Mouse (Mus musculus): ENCODE results near the gene Bpifc. TPM values are rescaled to one million over a fixed set of nuclear protein-coding genes. Genes with fewer than 3 reads are reported as not detected.

Gene Bpifc
- polyA plus RNA-seq, 1 experiment from 2014 or later: 3.0 TPM

DNA sequence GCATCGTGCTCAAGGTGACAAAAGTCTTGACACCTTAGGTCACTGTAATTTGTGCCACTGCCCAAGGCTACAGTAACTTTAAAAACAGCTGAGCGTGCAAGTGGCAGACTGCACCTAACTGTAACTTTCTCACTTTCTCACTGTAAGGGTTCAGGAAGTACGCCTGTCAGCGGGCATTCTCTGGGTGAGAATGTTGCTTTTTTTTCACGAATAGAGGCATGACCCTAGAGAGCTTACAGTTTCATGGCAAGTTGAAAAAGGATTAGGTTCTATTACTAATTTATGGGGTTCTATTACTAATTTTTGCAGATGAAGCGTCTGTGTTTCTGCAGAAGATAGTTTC is 10.8 kb upstream of the Bpifc start:
- H3K9me3 ChIP-seq (replicated peaks; ENCODE audit: control insufficient read depth, low read length): no peaks in the 10 kb centered on the region
- H3K36me3 ChIP-seq (ENCODE audit: control insufficient read depth, insufficient read depth, low read length): no peaks in the 10 kb centered on the region
- 3% methylated on average over 6 of the region's 6 CpGs for WGBS
- peak overlapping the region; percentile 95 for H3K4me3 ChIP-seq (replicated peaks; ENCODE audit: low read length)
- no peak for ATAC-seq (ENCODE audit: insufficient read depth, low FRiP score)
- H3K9ac ChIP-seq (ENCODE audit: low read length): peak overlapping the region; percentile 94
- peak overlapping the region; percentile 95 for H3K27ac ChIP-seq (ENCODE audit: low read length)
- no peaks in the 10 kb centered on the region for H3K27me3 ChIP-seq (ENCODE audit: control insufficient read depth, insufficient read depth, low read length)
- peaks cover 2% of the 10 kb centered on the region; the same call in 1 of the 2 replicates for H3K4me1 ChIP-seq (ENCODE audit: control insufficient read depth, insufficient read depth, low read length)
- peak overlapping the region; percentile 68 for H3K4me2 ChIP-seq (ENCODE audit: low read depth, low read length)

DNA sequence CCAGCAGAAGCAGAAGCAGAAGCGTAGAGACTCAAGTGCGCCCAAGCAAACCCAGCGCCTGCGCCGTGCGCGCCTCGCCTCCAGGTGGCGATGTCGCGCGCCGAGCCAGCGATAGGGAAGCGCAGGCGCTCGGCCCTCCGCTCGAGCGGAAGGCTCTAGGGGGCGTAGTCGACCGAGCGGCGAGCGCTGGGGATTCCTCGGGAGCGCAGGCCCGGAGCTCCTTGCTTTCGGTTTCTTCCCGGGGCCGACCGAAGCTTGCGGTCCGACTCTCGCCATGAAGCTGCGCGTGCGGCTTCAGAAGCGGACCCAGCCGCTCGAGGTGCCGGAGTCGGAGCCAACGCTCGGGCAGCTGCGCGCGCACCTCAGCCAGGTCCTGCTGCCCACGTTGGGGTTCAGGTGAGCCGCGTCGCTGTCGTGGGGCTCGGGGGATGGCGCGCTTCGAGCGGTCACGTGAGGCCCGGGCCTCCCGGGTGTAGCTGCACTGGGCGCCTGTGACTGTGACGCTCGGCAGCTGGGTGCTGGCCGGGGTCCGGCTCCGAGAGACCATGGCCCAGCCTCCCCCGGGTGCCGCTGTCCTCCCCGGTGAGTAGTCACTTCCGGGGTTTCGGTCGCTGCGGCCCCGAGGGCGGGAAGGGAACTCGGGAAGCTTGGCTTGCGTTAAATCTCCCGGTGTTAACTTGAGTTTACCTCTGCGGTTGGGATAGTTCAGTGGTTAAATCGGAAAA is 10.2 kb upstream of the Bpifc start, which contains the start of gene Fbxo7:
Gene Fbxo7 (plus strand): TSS at position 224 of the 725 bp plus-strand sequence.
- H3K9me3 ChIP-seq (replicated peaks; ENCODE audit: control insufficient read depth, low read length): no peaks in the 10 kb centered on the region
- H3K4me2 ChIP-seq (ENCODE audit: low read depth, low read length): peak within 1 kb of the TSS; percentile 68
- H3K4me1 ChIP-seq (ENCODE audit: control insufficient read depth, insufficient read depth, low read length): peaks cover 2% of the 10 kb centered on the region; the same call in 1 of the 2 replicates
- H3K9ac ChIP-seq (ENCODE audit: low read length): peak within 1 kb of the TSS; percentile 94
- peak within 1 kb of the TSS; percentile 95 for H3K4me3 ChIP-seq (replicated peaks; ENCODE audit: low read length)
- no peaks in the 10 kb centered on the region for H3K27me3 ChIP-seq (ENCODE audit: control insufficient read depth, insufficient read depth, low read length)
- H3K36me3 ChIP-seq (ENCODE audit: control insufficient read depth, insufficient read depth, low read length): no peaks in the 10 kb centered on the region
- WGBS: under 1% methylated on average over 82 of the region's 82 CpGs
- H3K27ac ChIP-seq (ENCODE audit: low read length): peak within 1 kb of the TSS; percentile 95
- ATAC-seq (ENCODE audit: insufficient read depth, low FRiP score): peak; percentile 95

DNA sequence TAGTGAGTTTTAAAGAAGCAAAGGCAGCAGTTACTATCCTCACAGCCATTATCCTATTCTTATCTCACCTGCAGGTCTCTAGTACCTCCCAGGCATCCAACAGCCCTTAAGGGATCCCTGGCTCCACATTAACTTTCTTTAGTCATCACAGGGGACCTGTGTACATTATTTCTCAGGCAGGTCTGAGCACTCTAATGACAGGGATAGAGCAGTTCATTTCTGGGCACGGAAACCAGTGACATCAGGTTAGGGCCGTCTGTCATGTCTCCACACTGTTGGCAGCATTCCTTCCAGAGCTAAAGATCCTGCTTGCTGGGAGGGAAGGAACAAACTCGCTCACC is 9.7 kb upstream of the Bpifc start:
- 1% methylated on average over 3 of the region's 3 CpGs for WGBS
- H3K27me3 ChIP-seq (ENCODE audit: control insufficient read depth, insufficient read depth, low read length): no peaks in the 10 kb centered on the region
- H3K36me3 ChIP-seq (ENCODE audit: control insufficient read depth, insufficient read depth, low read length): no peaks in the 10 kb centered on the region
- H3K9ac ChIP-seq (ENCODE audit: low read length): peak overlapping the region; percentile 62
- H3K4me2 ChIP-seq (ENCODE audit: low read depth, low read length): peak overlapping the region; percentile 54
- peak; percentile 48 for ATAC-seq (ENCODE audit: insufficient read depth, low FRiP score)
- H3K9me3 ChIP-seq (replicated peaks; ENCODE audit: control insufficient read depth, low read length): no peaks in the 10 kb centered on the region
- H3K27ac ChIP-seq (ENCODE audit: low read length): no peak overlapping the region
- peak overlapping the region; percentile 95 for H3K4me3 ChIP-seq (replicated peaks; ENCODE audit: low read length)
- peaks cover 2% of the 10 kb centered on the region; the same call in 1 of the 2 replicates for H3K4me1 ChIP-seq (ENCODE audit: control insufficient read depth, insufficient read depth, low read length)

DNA sequence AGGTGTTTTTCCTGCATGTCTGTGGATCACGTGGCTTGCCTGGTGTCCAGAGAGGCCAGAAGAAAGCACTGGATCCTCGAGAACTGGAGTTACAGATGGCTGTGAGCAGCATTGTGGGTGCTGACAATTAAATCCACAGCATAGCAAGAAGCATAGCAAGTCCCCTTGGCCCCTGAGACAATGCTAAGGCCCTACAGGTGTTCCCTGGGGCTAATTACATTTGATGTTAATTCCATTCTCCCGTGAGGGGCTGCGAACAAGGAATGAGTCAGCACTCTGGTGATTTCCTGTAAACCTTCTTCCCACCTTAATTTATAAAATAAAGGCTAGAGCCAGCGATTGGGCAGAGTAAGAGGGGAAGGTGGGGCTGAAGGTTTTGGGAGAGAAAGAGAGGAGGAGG is 7.1 kb upstream of the Bpifc start:
- no peak for ATAC-seq (ENCODE audit: insufficient read depth, low FRiP score)
- Histone ChIP-seq H3K4me1 (ENCODE audit: control insufficient read depth, insufficient read depth, low read length) (peaks cover 2% of the 10 kb centered on the region; the same call in 1 of the 2 replicates), H3K27me3 (ENCODE audit: control insufficient read depth, insufficient read depth, low read length) (no peaks in the 10 kb centered on the region), H3K4me2 (ENCODE audit: low read depth, low read length) (no peak overlapping the region), H3K36me3 (ENCODE audit: control insufficient read depth, insufficient read depth, low read length) (no peaks in the 10 kb centered on the region), H3K9me3 (replicated peaks; ENCODE audit: control insufficient read depth, low read length) (no peaks in the 10 kb centered on the region), H3K27ac (ENCODE audit: low read length) (no peak overlapping the region), H3K4me3 (replicated peaks; ENCODE audit: low read length) (no peak overlapping the region), H3K9ac (ENCODE audit: low read length) (no peak overlapping the region)
- 37% methylated on average over 5 of the region's 5 CpGs for WGBS

DNA sequence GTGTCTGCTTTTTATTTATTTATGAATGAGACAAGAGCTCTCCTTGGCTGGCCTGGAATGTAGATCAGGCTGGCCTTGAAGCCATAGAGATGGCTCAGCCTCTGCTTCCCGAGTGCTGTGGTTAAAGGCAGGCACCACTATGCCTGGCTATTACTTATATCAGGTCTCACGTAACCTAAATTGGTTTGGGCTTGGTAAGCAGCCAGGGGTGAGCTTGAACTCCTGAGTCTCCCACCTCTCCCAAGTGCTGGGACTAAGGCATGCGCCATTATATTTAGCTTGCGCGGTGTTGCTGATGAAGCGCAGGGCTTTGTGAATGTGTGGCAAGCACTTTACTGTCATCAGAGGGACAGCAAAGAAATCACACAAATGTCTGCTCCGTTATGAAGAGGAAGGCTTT is 6.1 kb upstream of the Bpifc start:
- no peak overlapping the region for H3K27ac ChIP-seq (ENCODE audit: low read length)

DNA sequence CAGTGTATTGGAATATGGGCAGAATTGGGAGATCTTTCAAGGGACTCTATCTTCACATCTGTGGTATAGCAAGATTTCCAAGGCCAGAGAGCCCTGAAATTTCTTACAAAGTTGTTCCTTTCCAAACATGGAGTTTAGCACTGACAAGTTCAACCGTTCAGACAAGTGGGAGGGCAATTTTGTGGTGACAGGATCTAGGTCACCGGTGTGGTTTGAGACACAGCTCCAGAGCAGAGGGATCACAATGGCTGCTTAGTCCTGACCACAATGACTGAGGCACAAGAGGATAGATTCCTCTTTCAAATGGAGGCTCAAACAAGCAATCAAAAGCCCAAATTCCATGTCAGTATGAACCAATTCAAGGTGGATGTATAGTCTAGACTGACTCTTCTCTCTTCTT is 523 bp downstream of the Bpifc start:
- Histone ChIP-seq H3K4me1 (ENCODE audit: control insufficient read depth, insufficient read depth, low read length) (no peaks in the 10 kb centered on the region), H3K36me3 (ENCODE audit: control insufficient read depth, insufficient read depth, low read length) (no peaks in the 10 kb centered on the region), H3K9ac (ENCODE audit: low read length) (no peak overlapping the region), H3K9me3 (replicated peaks; ENCODE audit: control insufficient read depth, low read length) (no peaks in the 10 kb centered on the region), H3K27ac (ENCODE audit: low read length) (peak overlapping the region; percentile 21; the same call in 1 of the 2 replicates), H3K27me3 (ENCODE audit: control insufficient read depth, insufficient read depth, low read length) (no peaks in the 10 kb centered on the region), H3K4me3 (replicated peaks; ENCODE audit: low read length) (no peak overlapping the region), H3K4me2 (ENCODE audit: low read depth, low read length) (no peak overlapping the region)
- ATAC-seq (ENCODE audit: insufficient read depth, low FRiP score): no peak
- 79% methylated on average over 2 of the region's 2 CpGs for WGBS

More for the DNA sequence above, 6.1 kb upstream of the Bpifc start:
- no peak overlapping the region for H3K9ac ChIP-seq (ENCODE audit: low read length)
- H3K9me3 ChIP-seq (replicated peaks; ENCODE audit: control insufficient read depth, low read length): no peaks in the 10 kb centered on the region
- H3K36me3 ChIP-seq (ENCODE audit: control insufficient read depth, insufficient read depth, low read length): no peaks in the 10 kb centered on the region
- no peak for ATAC-seq (ENCODE audit: insufficient read depth, low FRiP score)
- WGBS: 86% methylated on average over 7 of the region's 7 CpGs
- H3K27me3 ChIP-seq (ENCODE audit: control insufficient read depth, insufficient read depth, low read length): no peaks in the 10 kb centered on the region
- H3K4me3 ChIP-seq (replicated peaks; ENCODE audit: low read length): no peak overlapping the region
- 0 out of 2 replicates have a peak, but pooled peaks cover under 1% of the 10 kb centered on the region for H3K4me1 ChIP-seq (ENCODE audit: control insufficient read depth, insufficient read depth, low read length)
- H3K4me2 ChIP-seq (ENCODE audit: low read depth, low read length): no peak overlapping the region

DNA sequence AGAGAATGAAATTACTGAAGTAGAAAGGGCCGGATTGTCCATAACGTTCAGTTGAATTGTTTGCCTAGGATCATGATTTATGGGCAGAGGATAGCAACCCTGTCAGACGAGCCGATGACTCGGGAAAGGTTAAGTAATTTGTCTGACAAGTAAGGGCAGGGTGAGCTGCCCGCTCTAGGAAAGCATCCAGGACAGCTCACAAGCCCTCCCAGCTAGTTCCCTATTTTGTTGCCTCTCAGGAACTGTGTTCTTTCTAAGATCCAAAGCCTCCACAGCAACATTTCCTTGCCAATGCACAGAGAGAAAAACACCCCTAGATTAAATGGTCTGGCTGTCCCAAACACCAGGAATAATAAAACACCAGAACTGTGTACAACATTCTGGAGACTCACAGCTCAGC is 1.1 kb downstream of the Bpifc start:
- no peak overlapping the region for H3K9ac ChIP-seq (ENCODE audit: low read length)
- H3K4me3 ChIP-seq (replicated peaks; ENCODE audit: low read length): no peak overlapping the region
- no peak overlapping the region for H3K4me2 ChIP-seq (ENCODE audit: low read depth, low read length)
- no peak overlapping the region for H3K27ac ChIP-seq (ENCODE audit: low read length)
- WGBS: 5% methylated on average over 6 of the region's 6 CpGs
- H3K36me3 ChIP-seq (ENCODE audit: control insufficient read depth, insufficient read depth, low read length): no peaks in the 10 kb centered on the region
- H3K4me1 ChIP-seq (ENCODE audit: control insufficient read depth, insufficient read depth, low read length): no peaks in the 10 kb centered on the region
- ATAC-seq (ENCODE audit: insufficient read depth, low FRiP score): no peak
- H3K9me3 ChIP-seq (replicated peaks; ENCODE audit: control insufficient read depth, low read length): no peaks in the 10 kb centered on the region
- no peaks in the 10 kb centered on the region for H3K27me3 ChIP-seq (ENCODE audit: control insufficient read depth, insufficient read depth, low read length)

DNA sequence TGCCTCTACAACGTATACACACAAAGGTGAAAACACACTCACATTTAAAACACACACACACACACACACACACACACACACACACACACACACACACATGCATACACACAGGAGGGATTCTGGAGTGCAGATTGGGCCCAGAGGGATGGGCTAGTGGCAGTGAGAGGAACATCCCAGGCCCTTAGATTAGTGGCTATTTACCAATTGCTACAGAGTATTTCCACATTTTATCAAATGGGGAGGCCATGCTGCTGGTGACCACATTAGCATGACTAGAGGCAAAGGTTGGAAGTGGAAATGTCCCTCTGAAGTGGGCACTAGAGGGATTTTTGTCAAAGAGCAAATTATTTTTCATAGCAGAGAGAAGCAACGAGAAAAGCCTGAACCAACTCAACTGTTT is 2.0 kb downstream of the Bpifc start:
- no peak overlapping the region for H3K4me3 ChIP-seq (replicated peaks; ENCODE audit: low read length)
- ATAC-seq (ENCODE audit: insufficient read depth, low FRiP score): no peak
- 76% methylated on average over 2 of the region's 2 CpGs for WGBS
- no peaks in the 10 kb centered on the region for H3K36me3 ChIP-seq (ENCODE audit: control insufficient read depth, insufficient read depth, low read length)
- H3K9ac ChIP-seq (ENCODE audit: low read length): no peak overlapping the region
- no peaks in the 10 kb centered on the region for H3K9me3 ChIP-seq (replicated peaks; ENCODE audit: control insufficient read depth, low read length)
- no peaks in the 10 kb centered on the region for H3K27me3 ChIP-seq (ENCODE audit: control insufficient read depth, insufficient read depth, low read length)
- no peak overlapping the region for H3K4me2 ChIP-seq (ENCODE audit: low read depth, low read length)
- no peak overlapping the region for H3K27ac ChIP-seq (ENCODE audit: low read length)
- H3K4me1 ChIP-seq (ENCODE audit: control insufficient read depth, insufficient read depth, low read length): no peaks in the 10 kb centered on the region

DNA sequence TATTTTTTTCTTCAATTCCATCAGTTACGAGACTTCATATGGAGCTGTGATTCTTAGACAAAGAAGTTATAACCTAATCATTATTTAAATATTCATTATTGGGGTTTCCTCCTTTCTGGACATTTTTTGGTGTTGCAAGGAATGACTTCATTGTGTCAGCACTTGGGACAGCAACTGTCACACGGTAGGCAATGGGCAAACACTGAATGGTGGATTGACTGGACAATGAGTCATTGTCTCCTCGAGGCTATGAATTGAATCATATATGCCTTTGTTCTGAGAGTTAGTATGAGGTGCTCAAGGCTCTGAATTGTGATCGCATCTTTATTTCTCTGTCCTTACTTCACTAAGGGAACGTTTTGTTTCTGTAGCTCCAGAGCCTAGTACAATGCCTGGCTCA is 5.2 kb downstream of the Bpifc start:
- Histone ChIP-seq H3K4me2 (ENCODE audit: low read depth, low read length) (no peak overlapping the region), H3K27ac (ENCODE audit: low read length) (no peak overlapping the region), H3K36me3 (ENCODE audit: control insufficient read depth, insufficient read depth, low read length) (no peaks in the 10 kb centered on the region), H3K4me3 (replicated peaks; ENCODE audit: low read length) (no peak overlapping the region), H3K4me1 (ENCODE audit: control insufficient read depth, insufficient read depth, low read length) (no peaks in the 10 kb centered on the region), H3K9me3 (replicated peaks; ENCODE audit: control insufficient read depth, low read length) (no peaks in the 10 kb centered on the region), H3K27me3 (ENCODE audit: control insufficient read depth, insufficient read depth, low read length) (no peaks in the 10 kb centered on the region), H3K9ac (ENCODE audit: low read length) (no peak overlapping the region)
- WGBS: 73% methylated on average over 5 of the region's 5 CpGs
- no peak for ATAC-seq (ENCODE audit: insufficient read depth, low FRiP score)

All from stomach, embryonic 16.5 days (tissue).